Mouse (Mus musculus) left cerebral cortex, postnatal 4 days (tissue): Measurements from ENCODE around the gene Rhag. TPM values are rescaled to one million over a fixed set of nuclear protein-coding genes. Genes with fewer than 3 reads are reported as not detected.
A peak's percentile ranks its signal among the peaks of the same experiment; 100 is the strongest.

Source experiments
- DNase-seq: peaks from one replicate; pipeline ENCODE4 v3.0.0-alpha.2; 2022
- intact Hi-C: fragments of 180-260 bp; cut with DNase I; formaldehyde crosslinking; loops from one replicate; pipeline ENCODE4 v1.15.1; 2025
- total RNA-seq, 2 experiments: library from RNA; stranded (reverse); gene quantifications; 2 replicates each; pipeline ENCODE4 v1.2.3; 2021

Rhag gene
- total RNA-seq, 2 experiments from 2014 or later = not detected

GRCm38 (mm10) chr17:40873582-40874011 lies 62.7 kb downstream of the Rhag start:
- intact Hi-C loops = no loop called here

GRCm38 (mm10) chr17:40874701-40875100 lies 63.8 kb downstream of the Rhag start:
- intact Hi-C loops = no loop called here

More at GRCm38 (mm10) chr17:40873582-40874011, 62.7 kb downstream of the Rhag start:
- no peak for DNase-seq

GRCm38 (mm10) chr17:40875568-40875967 lies 64.6 kb downstream of the Rhag start:
- intact Hi-C loops = no loop called here

More at GRCm38 (mm10) chr17:40874701-40875100, 63.8 kb downstream of the Rhag start:
- no peak for DNase-seq

GRCm38 (mm10) chr17:40877741-40878140 lies 66.8 kb downstream of the Rhag start:
- no peak for DNase-seq
- intact Hi-C loops = no loop called here

More at GRCm38 (mm10) chr17:40875568-40875967, 64.6 kb downstream of the Rhag start:
- DNase-seq = no peak

GRCm38 (mm10) chr17:40879528-40879923 lies 68.6 kb downstream of the Rhag start:
- DNase-seq = no peak
- intact Hi-C loops = no loop called here

- intact Hi-C loops = no loop called here
- peak; percentile 16 for DNase-seq
Observed at GRCm38 (mm10) chr17:40879924-40880691, 69.2 kb downstream of the Rhag start, which contains the start of gene 9130008F23Rik. TSS of gene 9130008F23Rik (minus strand) at chr17:40880559.

- intact Hi-C loops = no loop called here
- no peak for DNase-seq
Observed at GRCm38 (mm10) chr17:40882172-40882571, 71.2 kb downstream of the Rhag start.

GRCm38 (mm10) chr17:40885155-40885554 lies 74.2 kb downstream of the Rhag start:
- no peak for DNase-seq
- intact Hi-C loops = no loop called here

GRCm38 (mm10) chr17:40887849-40888536 lies 77.1 kb downstream of the Rhag start:
- no peak for DNase-seq
- intact Hi-C loops = no loop called here

Other genes starting within 250 kb of the Rhag start
- not detected for gene Esp6, start 249.6 kb upstream of the Rhag start, total RNA-seq
- not detected for gene Esp4, start 212.5 kb upstream of the Rhag start, total RNA-seq
- gene Esp3, start 179.1 kb upstream of the Rhag start, total RNA-seq = not detected
- gene Esp1, start 84.0 kb upstream of the Rhag start, total RNA-seq = not detected
- gene Crisp2, start 4.1 kb upstream of the Rhag start, total RNA-seq = not detected
- gene 9130008F23Rik, start 69.4 kb downstream of the Rhag start, total RNA-seq = under 1 TPM; 0.95 to 0.96 TPM
- not detected for gene Glyatl3, start 103.2 kb downstream of the Rhag start, total RNA-seq
- 10 to 100 TPM; 24.4 to 27.3 TPM for gene Mut, start 123.6 kb downstream of the Rhag start, total RNA-seq
- gene Cenpq, start 123.9 kb downstream of the Rhag start, total RNA-seq = 1 to 10 TPM; 5.7 to 6.6 TPM